In the genomic region with DNA sequence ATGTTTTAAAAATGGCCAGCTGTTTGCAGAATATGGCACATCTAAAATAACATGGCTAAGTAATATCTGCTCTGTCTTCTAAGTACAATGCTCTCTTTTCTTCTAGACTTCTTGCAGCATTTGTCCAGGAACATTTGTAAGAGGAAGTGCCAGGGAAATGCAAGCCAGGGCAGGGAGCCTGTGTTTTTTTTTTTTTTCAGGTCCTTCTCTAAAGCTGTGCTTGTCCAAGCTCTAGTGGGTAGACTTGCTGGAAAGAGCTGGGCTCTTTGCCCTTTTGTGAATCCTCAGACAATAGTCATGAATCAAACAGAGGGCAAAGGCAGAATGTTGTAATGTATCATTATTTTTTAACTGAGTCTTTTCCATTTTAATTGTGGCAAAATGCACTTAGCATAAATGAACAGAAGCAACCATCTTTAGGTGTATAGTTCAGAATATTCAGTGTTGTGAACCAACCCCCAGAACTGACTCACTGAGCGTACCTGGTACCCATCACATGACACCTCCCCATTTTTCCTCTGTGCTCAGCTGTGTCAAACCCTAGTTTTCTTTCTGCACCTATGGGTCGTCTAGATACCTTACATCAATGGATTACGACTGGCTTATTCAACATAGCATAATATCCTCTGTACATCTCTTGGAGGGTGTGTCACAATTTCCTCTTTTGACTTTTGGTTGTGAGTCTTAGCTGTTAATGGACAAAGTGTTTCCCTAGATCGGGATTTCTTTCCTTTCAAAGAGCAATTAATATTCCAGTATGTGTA, we compare ENCODE assay signal across 15 mouse cellular contexts.
DNase-seq lines count a peak whose midpoint lies in the region.
"Had no signal": no experiment of that assay in that cellular context is flagged by ENCODE, and none has a peak within 500 bp of the region (broad histone marks: within the 10 kb centered on the region; RNA-seq: fewer than 3 reads in every experiment).

No protein-coding gene starts in this region.

- intact Hi-C loops in heart, postnatal 10 days (cut with DNase I) = no loop called here

- DNase-seq in heart, adult 11 months = peak; percentile 54
- no peak for DNase-seq in heart, postnatal 10 days
- peak; percentile 55 for DNase-seq in adipocyte (ENCODE audit: low spot score)
- peak; percentile 29 for DNase-seq in cerebellum, adult 11 months
- DNase-seq in cerebellum, postnatal 10 days = peak; percentile 33 to 36
- DNase-seq in spleen, adult 18-20 months = no peak
- DNase-seq in thymus, postnatal 10 days (ENCODE audit: low spot score in 2 of 2) = no peak
- DNase-seq: adrenal gland, adult 8-10 months; heart, postnatal 14 days; left cerebral cortex, postnatal 4 days; liver, postnatal 0 days; lung, postnatal 10 days; midbrain, embryonic 14.5 days; right cerebral cortex, postnatal 14 days; thymus, adult 2 months had no signal

Comparison
In these comparisons a context has a peak if more than half of its experiments do, and no peak if none do; other contexts are left out.
1. DNase-seq: peak in heart, adult 11 months (single experiment), adipocyte (single experiment), cerebellum, adult 11 months (single experiment) and cerebellum, postnatal 10 days (2 of 2); none in heart, postnatal 10 days (0 of 2), spleen, adult 18-20 months (0 of 2) and thymus, postnatal 10 days (0 of 2).